Mouse (Mus musculus): Measurements from ENCODE around the gene Abhd6. TPM values are rescaled to one million over a fixed set of nuclear protein-coding genes. Genes with fewer than 3 reads are reported as not detected.
A peak's percentile ranks its signal among the peaks of the same experiment; 100 is the strongest.

The Abhd6 gene
- total RNA-seq (2021) = 1 to 10 TPM; 7.3 to 8.1 TPM

GRCm38 (mm10) chr14:8002432-8003092, at the start of gene Abhd6:
Abhd6 (plus strand) TSS chr14:8002902.
- intact Hi-C loops (cut with DNase I) = no loop called here
- peak; percentile 64 for DNase-seq (ENCODE audit: low spot score)

- intact Hi-C loops (cut with DNase I) = no loop called here
- peak; percentile 25 for DNase-seq (ENCODE audit: low spot score)
Measured at GRCm38 (mm10) chr14:7954071-7954471, 48.6 kb upstream of the Abhd6 start.

GRCm38 (mm10) chr14:7956427-7956826, 46.3 kb upstream of the Abhd6 start:
- no peak for DNase-seq (ENCODE audit: low spot score)
- intact Hi-C loops (cut with DNase I) = no loop called here

- intact Hi-C loops (cut with DNase I) = no loop called here
- DNase-seq (ENCODE audit: low spot score) = no peak
Measured at GRCm38 (mm10) chr14:7957049-7957448, 45.7 kb upstream of the Abhd6 start, which contains the start of gene Gm45521. Gm45521 (plus strand) TSS chr14:7957288.

GRCm38 (mm10) chr14:7960616-7961015, 42.1 kb upstream of the Abhd6 start:
- DNase-seq (ENCODE audit: low spot score) = no peak
- intact Hi-C loops (cut with DNase I) = loop anchor here (5.0 kb wide), 1 partner anchor 297 kb away; the partner anchor contains the start of gene Acox2

GRCm38 (mm10) chr14:7961714-7962113, 41.0 kb upstream of the Abhd6 start:
- intact Hi-C loops (cut with DNase I) = loop anchor here (5.0 kb wide), 1 partner anchor 296 kb away; the partner anchor contains the start of gene Acox2
- no peak for DNase-seq (ENCODE audit: low spot score)

GRCm38 (mm10) chr14:7962626-7963025, 40.1 kb upstream of the Abhd6 start:
- intact Hi-C loops (cut with DNase I) = loop anchor here (5.0 kb wide), 1 partner anchor 295 kb away; the partner anchor contains the start of gene Acox2
- DNase-seq (ENCODE audit: low spot score) = no peak

GRCm38 (mm10) chr14:7963160-7963559, 39.5 kb upstream of the Abhd6 start:
- intact Hi-C loops (cut with DNase I) = loop anchor here (5.0 kb wide), 1 partner anchor 294 kb away; the partner anchor contains the start of gene Acox2

GRCm38 (mm10) chr14:7964219-7964889, 38.3 kb upstream of the Abhd6 start:
- intact Hi-C loops (cut with DNase I) = loop anchor here (2.0 to 5.0 kb wide), 4 partner anchors 78 to 382 kb away; partner anchors contain the start of genes Acox2 and Flnb
- DNase-seq (ENCODE audit: low spot score) = peak; percentile 29

More at GRCm38 (mm10) chr14:7963160-7963559, 39.5 kb upstream of the Abhd6 start:
- no peak for DNase-seq (ENCODE audit: low spot score)

- no peak for DNase-seq (ENCODE audit: low spot score)
Measured at GRCm38 (mm10) chr14:7971889-7972493, 30.7 kb upstream of the Abhd6 start.

GRCm38 (mm10) chr14:7974643-7975042, 28.1 kb upstream of the Abhd6 start:
- no peak for DNase-seq (ENCODE audit: low spot score)
- intact Hi-C loops (cut with DNase I) = no loop called here

More at GRCm38 (mm10) chr14:7971889-7972493, 30.7 kb upstream of the Abhd6 start:
- intact Hi-C loops (cut with DNase I) = no loop called here

GRCm38 (mm10) chr14:7975177-7975576, 27.5 kb upstream of the Abhd6 start:
- intact Hi-C loops (cut with DNase I) = no loop called here
- no peak for DNase-seq (ENCODE audit: low spot score)

GRCm38 (mm10) chr14:7977471-7977870, 25.2 kb upstream of the Abhd6 start:
- intact Hi-C loops (cut with DNase I) = no loop called here

GRCm38 (mm10) chr14:7978183-7978582, 24.5 kb upstream of the Abhd6 start:
- no peak for DNase-seq (ENCODE audit: low spot score)
- intact Hi-C loops (cut with DNase I) = no loop called here

More at GRCm38 (mm10) chr14:7977471-7977870, 25.2 kb upstream of the Abhd6 start:
- DNase-seq (ENCODE audit: low spot score) = no peak

GRCm38 (mm10) chr14:7981226-7981625, 21.5 kb upstream of the Abhd6 start:
- DNase-seq (ENCODE audit: low spot score) = no peak
- intact Hi-C loops (cut with DNase I) = loop anchor here (10.0 kb wide), 1 partner anchor 56 kb away; no protein-coding TSS in a partner anchor

GRCm38 (mm10) chr14:7986913-7987312, 15.8 kb upstream of the Abhd6 start:
- no peak for DNase-seq (ENCODE audit: low spot score)
- intact Hi-C loops (cut with DNase I) = loop anchor here (10.0 kb wide), 1 partner anchor 62 kb away; no protein-coding TSS in a partner anchor

GRCm38 (mm10) chr14:7989371-7989770, 13.3 kb upstream of the Abhd6 start:
- no peak for DNase-seq (ENCODE audit: low spot score)
- intact Hi-C loops (cut with DNase I) = loop anchor here (10.0 kb wide), 1 partner anchor 65 kb away; no protein-coding TSS in a partner anchor

- intact Hi-C loops (cut with DNase I) = loop anchor here (10.0 kb wide), 1 partner anchor 65 kb away; no protein-coding TSS in a partner anchor
- no peak for DNase-seq (ENCODE audit: low spot score)
Measured at GRCm38 (mm10) chr14:7989961-7990360, 12.7 kb upstream of the Abhd6 start.

- intact Hi-C loops (cut with DNase I) = no loop called here
- no peak for DNase-seq (ENCODE audit: low spot score)
Measured at GRCm38 (mm10) chr14:7991108-7991776, 11.5 kb upstream of the Abhd6 start.

GRCm38 (mm10) chr14:7992158-7992557, 10.5 kb upstream of the Abhd6 start:
- no peak for DNase-seq (ENCODE audit: low spot score)
- intact Hi-C loops (cut with DNase I) = loop anchor here (1.0 kb wide), 1 partner anchor 26 kb away; no protein-coding TSS in a partner anchor
